Comparison of ENCODE assay signal across 22 mouse cellular contexts in the genomic region with DNA sequence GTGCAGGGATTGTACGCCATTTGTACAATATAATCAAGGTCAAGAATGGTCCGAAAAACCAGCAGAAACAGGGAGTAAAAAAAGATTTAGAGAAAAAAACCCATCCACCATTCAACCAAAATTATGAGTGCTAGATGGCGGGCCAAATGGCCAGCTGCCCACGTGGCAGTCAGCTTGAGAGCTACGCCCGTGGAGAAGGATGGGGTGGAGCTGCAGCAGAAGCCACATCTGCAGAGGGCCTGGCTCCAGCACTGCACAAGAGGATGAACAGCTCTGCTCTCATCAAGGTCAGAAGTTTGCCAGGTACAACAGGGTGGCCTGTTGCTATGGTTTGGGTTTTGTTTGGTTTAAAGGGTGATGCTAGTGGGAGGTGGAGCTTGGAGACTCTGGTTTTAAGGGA.
A peak's percentile ranks its signal among the peaks of the same experiment; 100 is the strongest.
DNase-seq lines count a peak whose midpoint lies in the region; TF ChIP-seq lines count a peak whose summit lies in the region.
"Had no signal": no experiment of that assay in that cellular context is flagged by ENCODE, and none has a peak within 500 bp of the region (broad histone marks: within the 10 kb centered on the region; RNA-seq: fewer than 3 reads in every experiment).

No protein-coding gene starts in this region.

- DNase-seq in cerebellum, postnatal 10 days = peak; percentile 31 to 64
- DNase-seq in cerebellum, adult 8-10 months = no peak
- DNase-seq in gastrocnemius, adult 18-20 months (ENCODE audit: low spot score) = peak; percentile 29
- no peak for DNase-seq in gastrocnemius, postnatal 4 days (ENCODE audit: low spot score in 2 of 2)
- peak; percentile 65 for DNase-seq in gastrocnemius, adult 2 months
- DNase-seq in gastrocnemius, postnatal 14 days = peak; percentile 38
- DNase-seq in urinary bladder, postnatal 36 days (ENCODE audit: low spot score in 2 of 2) = no peak
- no peak for DNase-seq in lung, adult 2 months
- DNase-seq: adrenal gland, adult 2 months; adrenal gland, postnatal 25 days; cerebellum, adult 18-20 months; cerebellum, postnatal 36 days; heart, adult 2 months; heart, postnatal 14 days; kidney, adult 18-20 months had no signal

- H3K27ac ChIP-seq in gastrocnemius, adult 2 months = no peak overlapping the region
- H3K27ac ChIP-seq: embryonic facial prominence, embryonic 15.5 days; forebrain, embryonic 10.5 days; forebrain, embryonic 15.5 days; heart, adult 2 months; heart, embryonic 15.5 days; hindbrain, embryonic 13.5 days; hindbrain, postnatal 0 days had no signal

- no peaks in the 10 kb centered on the region for H3K4me1 ChIP-seq in lung, adult 2 months (ENCODE audit: control insufficient read depth, insufficient read depth, low read length)
- H3K4me1 ChIP-seq: embryonic facial prominence, embryonic 15.5 days; forebrain, embryonic 10.5 days; forebrain, embryonic 15.5 days; heart, embryonic 15.5 days; hindbrain, embryonic 13.5 days had no signal

- H3K4me3 ChIP-seq in gastrocnemius, adult 2 months = no peak overlapping the region
- no peak overlapping the region for H3K4me3 ChIP-seq in lung, adult 2 months (replicated peaks; ENCODE audit: extremely low read depth, low read depth, low read length)
- H3K4me3 ChIP-seq: embryonic facial prominence, embryonic 15.5 days; erythroblast, embryonic 14.5 days; forebrain, embryonic 10.5 days; forebrain, embryonic 15.5 days; heart, adult 2 months; heart, embryonic 15.5 days; hindbrain, embryonic 13.5 days had no signal

- no peak for TF ChIP-seq CTCF in gastrocnemius, adult 2 months (IDR thresholded peaks at IDR 0.05)
- no peak for TF ChIP-seq CTCF in lung, adult 2 months (IDR thresholded peaks at IDR 0.05; ENCODE audit: insufficient read depth, low read length)

- WGBS in lung, adult 2 months = 82% methylated on average over 6 of the region's 6 CpGs

- no peak for TF ChIP-seq POLR2A in lung, adult 2 months (IDR thresholded peaks at IDR 0.05; ENCODE audit: borderline replicate concordance, extremely low read depth, low read depth, low read length)

- intact Hi-C loops in gastrocnemius, adult 2 months (cut with DNase I) = no loop called here
- intact Hi-C loops in gastrocnemius, postnatal 14 days (cut with DNase I; ENCODE audit: low total_unique reads) = no loop called here

Comparison
In these comparisons a context has a peak if more than half of its experiments do, and no peak if none do; other contexts are left out.
1. DNase-seq: peak in cerebellum, postnatal 10 days (2 of 2), gastrocnemius, adult 18-20 months (single experiment), gastrocnemius, adult 2 months (single experiment) and gastrocnemius, postnatal 14 days (single experiment); none in cerebellum, adult 8-10 months (single experiment), gastrocnemius, postnatal 4 days (0 of 2), urinary bladder, postnatal 36 days (0 of 2) and lung, adult 2 months (single experiment).